Mouse (Mus musculus): ENCODE measurements at regions not wholly inside any gene's neighbourhood (a gene's known extent, or its start where the extent isn't known, plus 50 kb on each side); places are given as distances from the start of the nearest gene placed in this dataset.

DNA sequence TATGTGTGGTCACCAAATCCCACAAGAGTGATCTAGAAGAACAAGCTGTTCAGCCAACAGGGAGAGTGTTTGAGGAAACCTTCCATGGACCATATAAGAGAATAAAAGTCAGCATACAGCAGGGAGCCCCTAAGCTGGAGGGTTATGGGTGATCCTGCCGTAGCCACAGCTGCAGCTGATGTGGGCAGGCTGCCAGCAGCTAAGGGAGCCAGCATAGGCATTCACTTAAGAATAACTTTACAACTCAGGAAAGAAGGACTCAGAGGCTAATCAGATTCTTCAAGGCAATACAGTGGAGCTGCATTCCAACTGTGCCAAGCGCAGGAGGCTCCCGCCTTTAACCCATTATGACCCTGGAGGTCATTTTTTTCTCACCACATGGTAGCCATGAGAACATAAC is 121.6 kb downstream of the Uck2 start:
- DNase-seq, result peak in 1 of 2 experiments; percentile 15

DNA sequence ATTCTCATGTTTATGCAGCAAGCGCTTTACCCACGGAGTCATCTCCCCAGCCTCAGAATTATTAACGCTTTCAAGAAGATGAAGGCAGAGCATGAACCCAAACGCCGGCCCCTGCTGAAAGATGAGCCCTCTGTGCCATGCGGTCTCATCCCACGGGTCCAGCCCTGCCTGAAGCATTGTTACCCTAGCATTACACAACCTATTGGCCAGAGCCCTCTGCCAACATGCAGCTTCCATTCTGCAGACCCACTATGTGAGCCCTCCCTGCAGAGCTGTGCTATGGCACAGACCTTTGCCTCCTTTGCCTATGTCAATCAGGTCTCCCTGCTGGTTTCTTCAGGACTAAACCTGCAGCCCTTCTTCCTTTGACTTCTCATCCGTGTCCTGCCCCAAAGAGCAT is 122.6 kb downstream of the Uck2 start:
- no peak for DNase-seq

DNA sequence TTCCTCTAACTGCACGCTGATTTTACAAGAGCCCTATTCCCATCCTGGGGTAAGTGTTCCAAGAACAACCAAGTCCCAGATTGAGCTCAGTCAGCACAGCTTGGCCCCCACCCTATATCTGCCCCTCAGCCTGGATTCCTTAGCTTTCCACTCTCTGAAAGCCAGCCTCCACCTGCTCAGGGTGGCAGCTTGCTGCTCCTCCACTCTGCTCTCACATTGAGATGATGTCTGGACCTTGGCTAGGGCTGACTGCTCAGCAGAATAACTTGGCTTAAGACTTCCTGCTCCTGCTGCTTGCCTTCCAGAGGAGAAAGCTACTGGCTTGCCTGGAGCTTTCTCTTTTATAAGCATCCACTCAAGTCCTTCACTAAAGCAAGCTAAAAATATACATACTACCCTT is 125.6 kb downstream of the Uck2 start:
- DNase-seq, result no peak

DNA sequence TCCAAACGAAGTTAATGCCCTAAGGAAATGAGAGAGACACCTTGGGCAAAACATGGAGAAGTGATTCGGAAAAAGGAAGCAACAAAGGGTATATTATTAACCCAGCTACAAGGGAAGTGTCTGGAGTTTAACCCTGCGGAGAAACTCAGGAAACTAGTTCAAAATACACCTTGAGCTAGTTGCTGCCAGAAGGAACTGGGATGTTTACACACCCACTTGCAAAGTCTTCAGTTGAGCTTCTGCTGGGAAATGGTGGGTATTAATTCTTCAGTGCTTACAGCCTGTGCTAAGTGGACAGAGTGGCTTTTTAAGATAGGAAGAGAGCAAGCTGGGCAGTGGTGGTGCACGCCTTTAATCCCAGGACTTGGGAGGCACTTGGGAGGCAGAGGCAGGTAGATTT is 132.7 kb downstream of the Uck2 start:
- DNase-seq, result no peak

DNA sequence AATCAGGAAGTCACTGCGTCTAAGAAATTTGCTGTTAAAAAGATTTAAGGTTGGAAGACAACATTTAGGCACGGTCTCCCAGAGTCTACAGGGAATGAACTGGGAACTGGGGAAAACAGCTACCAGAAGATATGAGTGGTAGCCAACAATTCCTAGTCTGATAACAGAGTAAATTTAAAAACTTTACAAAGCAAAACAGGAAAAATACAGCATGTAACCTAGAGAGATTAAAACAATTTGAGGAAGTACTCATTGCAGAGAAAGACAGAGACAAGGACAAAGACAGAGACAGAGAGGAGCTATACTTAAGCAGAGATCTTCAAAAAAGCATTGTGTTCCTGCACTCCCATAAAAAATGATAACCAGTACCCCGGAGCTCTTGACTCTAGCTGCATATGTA is 140.8 kb downstream of the Uck2 start:
- DNase-seq, result no peak

DNA sequence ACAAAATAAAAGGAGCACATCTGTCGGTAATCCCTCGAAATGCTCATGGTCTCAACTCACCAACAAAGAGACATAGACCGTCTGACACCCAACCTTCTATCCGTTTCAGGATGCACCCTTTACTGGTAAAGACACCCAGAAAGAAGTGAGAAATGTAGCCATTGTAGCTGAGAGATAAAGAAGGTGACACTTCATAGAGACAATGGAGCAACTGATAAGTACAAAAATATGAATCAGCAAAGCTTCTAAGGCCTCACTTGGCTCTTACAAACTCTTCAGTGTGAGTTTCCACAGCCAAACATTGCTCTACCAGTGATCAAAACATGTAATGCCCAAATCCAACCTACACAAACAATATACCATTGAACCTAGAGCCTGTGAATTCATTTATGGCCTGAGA is 141.3 kb downstream of the Uck2 start:
- DNase-seq, result no peak
